Mouse (Mus musculus) embryonic stem cell, embryonic (primary cell): ENCODE data around the gene Zfp282.

ENCODE experiments used
- CTCF ChIA-PET, 4 experiments: fragments of 300-600 bp in 2 of 4; fragments of 350-600 bp in 2 of 4; sonication (Branson Sonifier 250); formaldehyde crosslinking; loops; one replicate each; lab custom pipeline; 2022; ENCODE audit warnings: inconsistent platforms in 2 of 4; lab: Charles Lee
- POLR2A ChIA-PET, 4 experiments: fragments of 300-600 bp in 2 of 4; fragments of 350-600 bp in 2 of 4; sonication (Branson Sonifier 250); formaldehyde crosslinking; loops; one replicate each; lab custom pipeline; 2022; ENCODE audit warnings: antibody characterized with exemption in 4 of 4, inconsistent platforms in 1 of 4; lab: Charles Lee

Gene Zfp282

DNA sequence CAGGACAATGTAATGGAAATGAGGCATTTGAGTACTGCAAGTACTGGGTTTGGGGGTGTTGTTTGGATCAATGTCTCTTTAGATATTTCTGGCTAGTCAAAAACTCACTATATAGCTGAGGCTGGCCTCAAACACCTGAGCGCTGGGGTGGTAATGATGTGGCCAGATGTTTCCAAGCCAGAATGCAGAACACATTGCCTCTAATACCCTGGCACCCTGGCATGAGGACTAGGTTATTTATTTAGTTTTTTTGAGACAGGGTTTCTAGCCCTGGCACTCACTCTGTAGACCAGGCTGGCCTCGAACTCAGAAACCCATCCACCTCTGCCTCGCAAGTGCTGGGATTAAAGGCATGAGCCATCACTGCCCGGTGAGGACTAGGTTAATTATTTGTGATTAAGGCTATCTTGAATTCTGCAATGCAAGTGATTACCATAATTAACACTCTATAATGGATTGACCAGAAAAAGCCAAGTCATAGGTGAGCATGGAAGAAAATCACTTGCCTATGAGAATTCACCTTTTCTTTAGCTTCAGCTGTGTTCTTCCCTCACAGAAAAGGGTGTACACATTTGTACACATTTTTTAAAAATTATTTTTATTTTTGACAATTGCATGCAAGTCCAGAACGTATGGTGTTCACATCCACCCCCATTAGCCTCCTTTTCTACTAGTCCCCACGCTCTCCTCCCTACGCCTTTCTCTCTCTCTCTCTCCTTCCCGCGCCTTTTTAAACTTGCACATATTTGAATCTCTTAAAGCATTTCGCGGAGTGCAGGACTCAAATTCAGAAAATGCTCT is 42.8 kb downstream of the Zfp282 start:
- ChIA-PET CTCF (interaction anchor here in 1 of 4 experiments (0.6 kb wide), 1 partner anchor 27 kb away, joined by 3 read pairs; no protein-coding TSS in a partner anchor), POLR2A (interaction anchor here in 2 of 4 experiments (0.6 to 3.2 kb wide), 4 partner anchors 9 to 126 kb away, joined by 3 to 11 read pairs (median 6); no protein-coding TSS in a partner anchor)

DNA sequence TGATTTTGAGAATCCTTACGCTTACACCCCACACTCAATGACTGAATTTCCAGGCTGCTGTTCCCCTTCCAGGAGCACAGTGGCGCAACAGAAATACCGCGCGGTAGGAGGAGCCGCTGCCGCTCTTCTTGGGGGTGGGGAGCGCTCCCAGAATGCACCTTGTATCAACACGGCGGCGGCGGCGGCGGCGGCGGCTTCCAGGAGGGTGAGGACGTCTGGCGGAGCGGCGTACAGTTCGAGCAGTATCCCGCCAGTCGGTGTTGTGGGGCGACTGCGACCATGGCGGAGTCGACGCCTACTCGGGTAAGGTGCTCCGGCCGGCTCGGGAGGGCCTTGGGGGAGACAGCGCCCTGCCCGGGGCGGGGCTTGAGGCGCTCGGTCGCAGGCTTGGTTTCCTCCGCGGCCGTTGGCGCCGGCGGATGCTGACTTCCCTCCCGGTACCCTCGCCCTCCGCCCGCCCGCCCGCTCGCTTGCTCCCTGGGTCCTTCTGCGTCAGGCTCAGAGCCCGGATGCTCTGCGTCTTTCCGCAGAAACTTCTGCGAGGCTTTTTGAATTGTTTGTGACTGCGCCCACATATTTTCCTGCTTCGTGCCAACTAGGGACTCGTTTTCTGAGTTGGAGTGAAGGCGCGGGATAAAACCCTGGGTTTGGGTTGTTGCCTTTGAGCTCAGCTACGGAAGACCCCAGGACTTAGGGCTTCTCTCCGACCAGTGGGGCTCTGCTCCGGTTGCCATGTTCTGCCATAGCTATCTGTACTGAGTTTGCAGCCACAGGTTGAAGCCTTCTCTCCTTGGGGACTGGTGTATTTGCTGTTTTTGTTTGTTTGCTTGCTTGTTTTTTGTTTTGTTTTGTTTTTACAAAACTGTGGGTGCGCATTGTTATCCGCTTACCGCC is 43.7 kb downstream of the Zfp282 start, which contains the start of gene Zfp212:
Zfp212 (plus strand) TSS at position 30 of the 894 bp plus-strand sequence.
- ChIA-PET POLR2A (interaction anchor here in 3 of 4 experiments (0.7 to 3.2 kb wide), 13 partner anchors 8 to 144 kb away, joined by 3 to 10 read pairs (median 3); partner anchors contain the start of gene Zfp956 (in 1 of the 3)), CTCF (no interaction called here)

DNA sequence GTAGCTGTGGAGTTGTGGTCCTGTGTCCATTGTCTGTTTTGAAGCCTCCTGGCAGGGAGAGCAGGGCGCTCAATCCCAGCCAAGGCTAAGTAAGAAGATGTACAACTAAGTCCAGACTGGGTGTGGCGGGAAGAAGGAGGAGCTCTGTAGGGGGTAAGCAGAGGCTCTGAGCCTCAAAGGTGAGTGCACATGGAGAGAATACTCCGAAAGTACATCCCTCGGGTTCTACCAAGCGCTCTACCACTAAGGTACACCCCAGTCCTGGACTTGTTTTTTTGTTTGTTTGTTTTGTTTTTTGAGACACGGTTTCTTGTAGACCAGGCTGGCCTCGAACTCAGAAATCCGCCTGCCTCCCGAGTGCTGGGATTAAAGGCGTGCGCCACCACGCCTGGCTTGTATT is 65.5 kb downstream of the Zfp282 start:
- ChIA-PET POLR2A (interaction anchor here (0.6 to 3.7 kb wide), 15 partner anchors 11 to 141 kb away, joined by 3 to 21 read pairs (median 3); partner anchors contain the start of genes Zfp956 (in 2 of the 4) and Zfp398 (in 1 of the 4)), CTCF (interaction anchor here in 2 of 4 experiments (0.6 to 1.8 kb wide), 4 partner anchors 11 to 484 kb away, joined by 3 to 7 read pairs (median 4); partner anchors contain the start of gene Zfp956 (in 1 of the 2))

DNA sequence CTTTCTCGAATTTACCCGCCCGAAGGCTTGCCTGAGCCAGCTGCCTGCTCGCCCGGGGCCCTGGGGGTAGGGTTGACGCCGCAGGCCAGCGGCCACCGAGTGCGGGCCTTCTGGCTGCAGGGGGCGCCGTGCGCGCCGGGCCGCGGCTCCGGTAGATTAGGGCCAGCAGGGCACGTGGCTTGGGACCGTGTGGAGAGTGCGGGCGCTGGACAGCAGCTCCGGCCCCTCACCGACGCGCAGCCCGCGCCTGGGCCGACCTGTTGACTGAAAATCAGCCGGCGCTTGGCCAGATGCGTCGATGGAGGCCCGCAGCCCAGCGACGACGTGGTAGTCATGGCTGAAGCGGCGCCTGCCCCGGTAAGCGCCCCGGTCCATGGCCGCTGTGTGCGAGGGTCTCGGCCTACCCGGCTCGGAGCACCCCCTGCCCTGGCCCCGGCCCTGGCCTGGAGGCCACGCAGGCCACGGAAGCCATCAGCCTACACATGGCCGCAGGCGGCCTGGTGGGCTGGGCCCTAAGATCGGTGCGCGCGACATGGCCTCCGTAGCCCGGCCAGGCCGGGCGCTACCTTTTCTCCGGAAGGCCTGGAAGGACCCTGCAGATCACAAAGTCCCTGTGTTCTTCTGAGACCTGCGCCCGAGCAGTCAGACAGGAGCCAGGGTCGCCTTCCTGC is 66.2 kb downstream of the Zfp282 start:
- ChIA-PET CTCF (interaction anchor here in 2 of 4 experiments (0.6 to 1.8 kb wide), 4 partner anchors 10 to 484 kb away, joined by 3 to 7 read pairs (median 4); partner anchors contain the start of gene Zfp956 (in 1 of the 2)), POLR2A (interaction anchor here (0.6 to 3.7 kb wide), 13 partner anchors 10 to 140 kb away, joined by 3 to 21 read pairs (median 3); partner anchors contain the start of gene Zfp956 (in 2 of the 4))

DNA sequence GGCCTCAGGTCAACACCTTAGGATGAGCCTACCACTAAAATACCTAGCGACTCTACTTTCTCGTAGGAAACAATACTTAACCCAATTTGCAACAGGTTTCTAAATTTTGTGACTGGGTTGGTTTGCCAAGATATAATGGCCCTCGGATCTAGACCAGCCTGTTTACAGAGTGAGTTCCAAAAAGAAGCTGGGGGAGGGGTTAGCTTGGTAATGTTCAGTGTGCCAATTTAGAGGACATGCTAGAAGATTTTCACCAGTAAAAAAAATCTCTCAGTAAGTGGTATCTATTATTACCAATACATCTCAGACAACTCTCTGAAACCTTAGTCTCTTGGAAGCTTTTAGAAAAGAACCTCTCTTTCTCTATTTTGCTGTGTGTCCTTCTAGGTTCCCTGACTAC is 66.7 kb downstream of the Zfp282 start:
- CTCF ChIA-PET, result interaction anchor here in 2 of 4 experiments (0.6 to 1.8 kb wide), 2 partner anchors 10 to 26 kb away, joined by 7 to 16 read pairs; partner anchors contain the start of gene Zfp956 (in 1 of the 2)
- POLR2A ChIA-PET, result interaction anchor here in 3 of 4 experiments (0.6 to 3.7 kb wide), 5 partner anchors 10 to 130 kb away, joined by 3 to 21 read pairs (median 5); partner anchors contain the start of genes Zfp956 (in 2 of the 3) and Pdia4 (in 1 of the 3)

DNA sequence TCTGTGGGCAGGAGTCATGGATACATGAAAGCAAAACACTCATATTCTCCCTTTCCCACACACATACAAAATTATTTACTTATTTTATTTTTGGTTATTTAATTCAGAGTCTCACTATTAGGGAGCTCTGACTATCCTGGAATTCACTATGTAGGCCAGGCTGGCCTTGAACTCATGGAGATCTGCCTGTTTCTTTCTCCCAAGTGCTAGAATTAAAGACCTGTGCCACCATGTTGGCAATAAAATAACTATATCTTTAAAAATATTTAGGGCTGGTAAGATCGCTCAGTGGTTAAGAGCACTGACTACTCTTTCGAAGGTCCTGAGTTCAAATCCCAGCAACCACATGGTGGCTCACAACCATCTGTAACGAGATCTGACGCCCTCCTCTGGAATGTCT is 70.4 kb downstream of the Zfp282 start:
- ChIA-PET CTCF (interaction anchor here in 1 of 4 experiments (0.7 kb wide), 1 partner anchor 33 kb away, joined by 6 read pairs; no protein-coding TSS in a partner anchor), POLR2A (interaction anchor here in 1 of 4 experiments (0.5 kb wide), 1 partner anchor 28 kb away, joined by 5 read pairs; no protein-coding TSS in a partner anchor)

DNA sequence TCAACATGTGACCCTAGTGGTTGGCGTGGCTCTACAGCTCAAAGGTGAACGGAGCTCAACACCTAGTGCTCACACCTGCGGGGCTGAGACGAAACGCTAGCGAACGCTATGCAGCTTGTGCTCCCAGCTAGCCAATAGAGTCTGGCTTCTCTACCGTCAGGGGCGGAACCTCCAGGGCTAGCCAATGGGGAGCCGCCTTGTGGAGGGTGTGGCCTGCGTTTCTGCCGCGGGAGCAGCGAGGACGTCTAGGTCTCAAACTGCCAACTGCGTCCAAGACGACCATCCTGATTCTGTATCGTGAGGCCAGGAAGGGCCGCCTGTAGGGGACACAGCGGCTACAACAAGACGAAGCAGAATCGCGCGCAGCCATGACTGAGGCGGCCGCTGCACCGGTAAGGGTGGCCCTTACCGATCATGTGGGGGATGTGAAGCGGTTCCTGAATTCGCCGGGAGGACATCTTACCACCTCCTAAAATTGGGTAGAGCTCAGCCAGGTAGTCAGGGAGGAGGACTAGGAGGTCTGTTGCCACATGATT is 76.3 kb downstream of the Zfp282 start, which contains the start of gene Zfp956:
Zfp956 (plus strand) TSS at position 200 of the 536 bp plus-strand sequence.
- POLR2A ChIA-PET, result interaction anchor here (0.5 to 2.2 kb wide), 34 partner anchors 8 to 756 kb away, joined by 3 to 21 read pairs (median 4); partner anchors contain the start of genes Zfp398 (in 2 of the 4), Pdia4 (in 1 of the 4), Zfp282 (in 1 of the 4) and Zfp777 (in 1 of the 4)
- CTCF ChIA-PET, result interaction anchor here in 3 of 4 experiments (0.7 to 2.7 kb wide), 7 partner anchors 10 to 118 kb away, joined by 3 to 10 read pairs (median 6); partner anchors contain the start of genes Zfp282 (in 1 of the 3) and Zfp398 (in 1 of the 3)

DNA sequence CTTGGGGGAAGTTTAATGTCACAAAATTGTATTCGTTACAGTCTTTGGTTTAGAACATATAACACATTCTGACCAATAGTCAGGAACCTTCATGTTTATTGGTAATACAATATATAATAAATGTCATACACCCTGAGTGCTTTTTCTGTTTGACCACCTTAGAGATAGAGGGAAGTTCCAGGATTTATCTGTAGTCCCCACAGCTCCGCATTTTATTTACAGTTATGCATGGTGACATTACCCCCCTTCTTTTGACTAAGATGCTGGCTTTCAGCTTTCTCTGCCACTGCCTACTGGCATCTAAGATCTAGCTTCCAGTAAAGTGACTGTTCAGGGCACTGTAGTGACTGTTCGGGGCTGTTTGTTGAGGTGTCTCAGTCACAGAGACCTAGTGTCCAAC is 77.4 kb downstream of the Zfp282 start:
- ChIA-PET CTCF (interaction anchor here in 1 of 4 experiments (1.1 to 2.7 kb wide), 2 partner anchors 10 to 24 kb away, joined by 4 to 10 read pairs; no protein-coding TSS in a partner anchor), POLR2A (interaction anchor here in 1 of 4 experiments (1.3 to 2.2 kb wide), 3 partner anchors 11 to 134 kb away, joined by 3 to 21 read pairs (median 5); no protein-coding TSS in a partner anchor)

DNA sequence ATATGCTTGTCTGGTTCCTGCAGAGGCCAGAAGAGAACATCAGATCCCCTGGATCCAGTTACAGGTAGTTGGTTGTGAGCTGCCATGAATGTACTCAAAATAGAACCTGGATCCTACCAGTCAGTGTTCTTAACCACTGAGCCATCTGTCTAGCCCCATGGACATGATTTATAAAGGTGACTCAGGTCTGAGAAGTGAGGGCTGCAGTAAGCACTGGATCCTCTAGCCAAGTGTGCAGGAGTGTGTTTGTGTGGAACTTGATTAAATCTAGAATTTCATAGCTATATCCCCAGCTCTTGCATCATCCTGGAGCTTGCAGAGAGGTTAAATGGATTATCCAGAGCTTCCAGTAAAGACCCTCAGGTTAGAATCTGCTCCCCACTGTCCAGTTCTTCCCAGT is 80.8 kb downstream of the Zfp282 start:
- ChIA-PET POLR2A (interaction anchor here in 1 of 4 experiments (0.7 to 1.1 kb wide), 3 partner anchors 12 to 21 kb away, joined by 3 to 4 read pairs (median 3); no protein-coding TSS in a partner anchor), CTCF (interaction anchor here in 2 of 4 experiments (0.6 to 0.8 kb wide), 2 partner anchors 17 to 1321 kb away, joined by 3 to 9 read pairs; no protein-coding TSS in a partner anchor)
